Mouse (Mus musculus) layer of hippocampus, adult 9-11 months (tissue): ENCODE measurements at regions not wholly inside any gene's neighbourhood (a gene's known extent, or its start where the extent isn't known, plus 50 kb on each side); places are given as distances from the start of the nearest gene placed in this dataset.

Experiments used
- DNase-seq: peaks from one replicate; pipeline ENCODE4 v3.0.0; 2022

- DNase-seq, result no peak
Measured at GRCm38 (mm10) chr4:93935692-93936091, 600.4 kb upstream of the Tusc1 start.

DNA sequence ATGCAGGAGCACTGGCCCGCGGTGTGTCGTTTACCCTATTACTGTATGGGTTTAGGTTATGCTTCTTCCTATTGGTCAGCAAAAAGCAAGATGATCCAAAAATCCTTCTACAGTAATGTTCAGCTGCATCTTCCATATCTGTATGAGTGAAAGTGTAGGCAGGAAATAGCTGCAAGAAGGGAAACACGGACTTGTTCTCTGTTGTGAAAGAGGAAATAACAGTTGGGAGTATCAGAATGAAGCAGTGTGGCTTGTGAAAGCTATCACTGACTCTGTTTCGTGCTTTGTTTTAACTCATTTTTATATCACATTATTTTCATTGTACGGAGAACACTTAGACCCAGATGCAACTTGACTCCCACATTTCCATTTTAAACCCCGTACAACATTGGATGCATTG lies 591.8 kb upstream of the Tusc1 start:
- no peak for DNase-seq

DNA sequence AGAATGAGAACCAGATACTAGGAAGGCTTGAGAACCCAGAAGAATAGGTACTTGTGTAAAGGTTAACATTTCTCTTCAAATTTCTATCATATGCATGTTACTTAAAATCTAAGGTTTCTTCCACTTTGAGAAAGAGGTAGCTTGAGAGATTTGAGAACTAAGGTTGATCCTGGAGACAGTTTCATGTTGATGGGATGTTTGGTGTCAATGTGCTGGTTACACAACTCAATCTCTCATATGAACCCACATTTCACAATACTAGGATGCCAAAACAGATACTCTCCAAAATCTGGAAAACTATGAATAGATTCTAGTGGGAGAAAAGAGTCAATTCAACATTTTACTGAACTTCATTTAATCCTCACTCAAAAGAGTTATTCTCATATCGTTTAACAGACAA lies 589.1 kb upstream of the Tusc1 start:
- DNase-seq, result no peak

GRCm38 (mm10) chr4:93886631-93887030 lies 551.3 kb upstream of the Tusc1 start:
- peak; percentile 41 for DNase-seq

DNA sequence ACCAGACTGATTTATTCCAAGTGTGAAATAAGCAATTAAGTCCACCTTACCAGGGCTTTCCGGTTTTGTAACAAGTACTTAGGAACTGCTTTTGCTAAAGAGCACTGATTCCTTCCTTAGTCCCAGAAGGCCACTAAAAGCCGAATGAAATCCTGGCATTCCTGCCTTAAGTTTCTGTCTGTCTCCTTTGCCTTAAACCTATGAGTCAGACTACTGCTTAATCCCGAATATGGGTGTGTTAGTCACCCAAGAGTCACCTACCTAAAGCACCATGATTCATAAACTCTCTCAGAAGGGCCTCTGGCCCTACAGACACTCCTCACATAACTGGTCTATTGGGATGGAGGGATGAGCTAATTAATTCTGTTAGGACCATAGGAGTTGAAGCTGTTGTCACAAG lies 546.0 kb upstream of the Tusc1 start:
- DNase-seq, result no peak

DNA sequence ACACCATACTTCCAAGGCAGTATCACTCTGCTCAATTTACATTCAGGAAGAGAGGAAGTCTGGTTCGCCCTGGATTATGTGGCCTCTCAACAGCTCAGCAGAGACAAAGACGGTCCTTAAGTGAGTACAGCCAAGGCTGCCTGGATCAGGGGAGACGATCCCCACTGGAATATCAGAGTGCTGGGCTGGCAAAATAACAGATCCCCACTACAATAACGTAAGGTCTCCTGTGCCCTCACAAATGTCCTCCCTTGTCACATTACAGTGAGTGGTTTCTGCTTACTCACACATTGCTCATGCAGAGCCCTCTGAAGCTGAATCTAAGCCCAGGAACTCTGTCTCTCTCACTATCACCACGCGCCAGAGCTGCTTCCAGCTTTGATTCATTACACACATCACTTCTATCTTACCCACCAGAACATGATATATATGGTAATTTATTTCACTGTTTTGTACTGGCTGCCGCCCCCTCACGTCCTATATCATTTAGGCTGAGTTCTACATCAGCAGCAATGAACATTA lies 544.1 kb upstream of the Tusc1 start:
- peak; percentile 26 for DNase-seq

DNA sequence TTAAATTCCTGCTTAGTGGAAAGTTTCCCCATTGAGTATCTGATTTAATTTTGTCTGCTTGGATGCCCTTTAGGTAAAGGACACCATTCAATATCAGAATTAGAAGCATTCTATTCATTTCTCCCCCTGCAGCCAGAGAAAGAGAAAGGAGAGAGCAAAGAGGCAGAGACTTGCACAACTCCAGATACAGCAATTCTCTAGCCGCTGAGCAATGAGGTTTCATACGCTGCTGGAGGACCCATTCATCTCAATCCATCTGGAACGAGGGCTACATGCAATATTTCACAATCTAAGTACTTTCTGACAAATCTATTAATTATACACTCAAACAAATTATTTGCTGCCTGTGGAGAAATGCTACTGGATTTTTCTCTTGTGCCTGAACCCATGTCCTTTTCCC lies 538.0 kb upstream of the Tusc1 start:
- DNase-seq, result no peak

DNA sequence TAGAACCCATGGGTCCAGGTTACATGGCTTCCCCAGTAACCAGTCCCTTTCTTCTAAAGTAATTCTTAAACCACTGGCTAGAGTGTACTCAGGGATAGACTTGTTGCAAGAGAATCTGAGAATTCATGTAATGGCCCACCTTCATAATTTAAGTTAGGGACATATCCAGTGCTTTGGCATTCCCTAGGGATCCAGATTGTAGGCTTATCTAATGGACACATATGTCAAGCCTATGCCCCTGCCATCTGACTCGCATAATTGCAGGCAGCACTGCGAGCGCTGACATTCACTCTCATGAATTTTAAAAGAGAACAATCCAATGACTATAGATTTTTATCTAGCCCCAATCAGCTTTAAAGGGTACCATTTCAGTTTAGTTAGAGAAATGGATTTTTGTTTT lies 518.1 kb upstream of the Tusc1 start:
- DNase-seq, result no peak

- no peak for DNase-seq
Measured at GRCm38 (mm10) chr4:93849178-93849577, 513.9 kb upstream of the Tusc1 start.

- no peak for DNase-seq
Measured at GRCm38 (mm10) chr4:93830701-93831100, 495.4 kb upstream of the Tusc1 start.

GRCm38 (mm10) chr4:93793104-93793503 lies 457.8 kb upstream of the Tusc1 start:
- no peak for DNase-seq

DNA sequence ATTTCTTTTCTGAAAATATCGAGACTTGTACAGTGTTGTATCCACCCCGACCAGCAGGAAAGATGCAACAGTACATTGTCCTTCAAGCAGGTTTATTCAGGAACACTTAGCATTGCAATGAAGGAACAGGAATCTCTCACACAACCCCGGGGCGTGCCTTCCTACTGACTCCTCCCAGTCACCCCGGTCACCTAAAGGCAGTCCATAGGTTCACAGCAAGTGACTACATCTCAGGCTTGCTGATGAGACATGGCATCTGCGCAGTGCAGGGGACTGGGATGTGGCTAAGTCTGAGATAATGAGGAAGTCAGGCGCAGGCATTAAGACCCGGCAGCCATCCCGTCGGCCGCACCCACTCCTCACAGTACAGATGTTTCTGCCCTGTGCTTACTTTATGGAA lies 454.8 kb upstream of the Tusc1 start:
- DNase-seq, result no peak

DNA sequence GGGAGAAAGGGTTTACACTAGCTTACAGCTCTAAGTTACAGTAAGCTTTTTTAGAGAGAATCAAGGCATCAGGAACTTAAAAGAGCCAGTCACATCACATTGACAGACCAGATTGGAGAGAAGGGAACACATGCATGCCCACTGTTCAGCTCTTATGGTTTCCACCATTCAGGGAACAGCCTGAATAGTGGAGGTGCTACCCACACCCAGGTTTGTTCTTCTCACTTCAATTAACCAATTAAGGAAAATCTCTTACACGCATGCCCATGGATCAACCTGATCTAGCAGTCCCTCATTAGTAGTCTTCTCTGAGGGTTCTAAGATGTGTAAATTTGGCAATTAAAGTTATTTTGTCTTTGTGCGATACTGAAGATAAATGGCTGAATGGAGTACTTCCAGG lies 419.2 kb upstream of the Tusc1 start:
- DNase-seq, result no peak

DNA sequence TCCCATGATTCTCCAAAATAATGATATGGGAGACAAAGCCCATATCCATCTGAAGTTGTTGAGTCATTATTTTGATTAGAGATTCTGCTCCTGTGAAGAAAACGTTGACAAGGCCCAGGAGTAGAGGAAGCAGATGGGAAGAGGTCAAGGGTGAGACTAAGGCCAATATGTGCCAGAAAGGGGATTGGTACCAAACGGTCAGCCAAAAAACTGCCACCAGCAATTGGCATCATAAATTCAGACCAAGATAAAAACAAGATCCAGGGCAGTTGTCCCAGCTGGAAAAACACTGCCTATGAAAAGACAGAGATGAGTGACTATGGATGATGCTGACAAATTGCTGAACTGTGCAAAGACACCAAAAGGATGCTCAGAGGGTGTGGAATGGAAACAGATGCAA lies 411.0 kb upstream of the Tusc1 start:
- no peak for DNase-seq

GRCm38 (mm10) chr4:93713711-93714110 lies 378.4 kb upstream of the Tusc1 start:
- DNase-seq, result no peak

- DNase-seq, result no peak
Measured at GRCm38 (mm10) chr4:93676403-93677039, 341.2 kb upstream of the Tusc1 start.

DNA sequence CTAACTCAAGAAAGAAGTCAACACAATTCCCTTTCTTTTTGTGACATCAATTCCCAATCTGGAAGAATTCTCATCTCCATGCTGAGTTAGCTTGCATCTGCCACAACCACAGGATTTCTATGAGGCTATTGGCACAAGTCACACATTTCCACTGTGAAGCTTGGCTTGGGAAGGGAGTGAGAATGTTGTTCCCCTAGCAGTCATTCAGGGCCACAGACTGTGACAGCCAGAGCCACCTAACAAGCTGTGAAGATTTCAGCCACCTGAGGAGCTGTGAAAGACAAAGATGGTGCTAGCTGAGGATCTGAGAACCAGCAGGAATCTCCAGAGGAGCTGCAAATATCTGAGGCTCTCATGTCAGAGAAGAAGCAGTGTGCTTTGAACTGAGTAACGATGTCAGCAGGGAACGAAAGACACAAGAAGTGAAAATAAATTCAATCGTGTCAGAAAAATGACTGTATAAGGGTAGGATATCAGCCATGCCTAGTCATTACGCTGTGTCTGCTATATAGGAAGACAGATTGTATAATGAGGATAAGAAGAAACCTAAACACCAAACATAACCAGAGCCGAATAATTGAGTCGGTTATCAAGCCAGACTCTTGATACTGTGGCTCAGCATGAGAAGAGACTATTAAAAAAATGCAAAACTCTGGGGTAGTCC lies 340.6 kb upstream of the Tusc1 start:
- DNase-seq, result no peak

GRCm38 (mm10) chr4:93669050-93669449 lies 333.7 kb upstream of the Tusc1 start:
- DNase-seq, result no peak

GRCm38 (mm10) chr4:93664293-93664692 lies 329.0 kb upstream of the Tusc1 start:
- DNase-seq, result no peak

DNA sequence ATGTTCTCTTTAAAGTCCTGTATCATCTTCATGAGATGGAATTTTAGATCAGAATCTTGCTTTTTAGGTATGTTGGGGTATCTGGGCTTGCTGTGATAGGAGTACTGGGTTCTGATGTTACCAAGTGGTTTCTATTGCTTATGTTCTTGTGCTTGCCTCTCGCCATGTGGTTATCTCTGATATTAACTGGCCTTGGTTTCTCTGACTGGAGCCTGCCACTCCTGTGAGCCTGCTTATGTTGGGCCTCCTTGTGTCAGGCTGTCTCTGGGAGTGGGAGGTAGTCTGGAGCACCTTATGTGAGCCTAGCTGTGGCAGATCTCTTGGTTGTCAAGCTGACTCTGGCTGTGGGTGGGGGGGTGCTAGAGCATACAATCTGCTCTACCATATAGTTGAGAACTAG lies 302.9 kb upstream of the Tusc1 start:
- DNase-seq, result no peak

DNA sequence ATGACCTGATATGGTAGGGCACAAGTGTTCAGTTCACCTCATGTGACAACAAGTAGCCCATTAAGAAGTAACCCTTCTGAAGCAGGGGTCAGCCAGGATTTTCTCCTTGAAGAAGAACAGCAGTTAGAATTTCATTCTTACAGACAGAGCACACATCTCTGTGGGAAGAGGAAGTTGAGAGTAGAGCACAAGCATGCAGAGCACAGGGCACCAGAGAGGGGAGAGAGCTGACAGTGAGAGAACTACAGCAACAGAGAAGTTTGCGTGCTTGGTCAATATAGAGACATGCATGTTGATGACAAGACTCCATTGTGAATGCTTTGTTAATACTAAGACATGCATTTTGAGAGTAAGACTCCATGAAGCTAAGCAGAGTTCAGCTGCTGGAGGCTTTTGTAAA lies 263.2 kb upstream of the Tusc1 start:
- no peak for DNase-seq

DNA sequence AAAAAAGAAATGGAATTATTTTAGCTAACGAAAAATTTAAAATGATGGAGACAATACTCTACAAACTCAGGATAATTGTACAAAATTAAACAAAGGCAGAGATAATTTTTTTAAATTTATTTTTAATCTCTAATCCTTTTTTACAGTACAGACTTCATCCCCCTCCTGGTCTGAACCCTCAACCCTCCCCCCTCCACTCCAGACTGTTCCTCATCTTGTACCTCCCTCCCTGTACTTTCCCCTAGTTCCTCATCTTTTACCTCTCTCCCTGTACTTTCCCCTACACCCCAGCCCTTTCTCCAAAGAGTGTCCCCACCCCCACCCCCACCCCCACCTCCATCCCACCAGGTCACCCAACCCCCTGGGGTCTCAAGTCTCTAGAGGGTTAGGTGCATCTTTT lies 249.0 kb upstream of the Tusc1 start:
- no peak for DNase-seq

GRCm38 (mm10) chr4:93583670-93584303 lies 248.5 kb upstream of the Tusc1 start:
- no peak for DNase-seq

DNA sequence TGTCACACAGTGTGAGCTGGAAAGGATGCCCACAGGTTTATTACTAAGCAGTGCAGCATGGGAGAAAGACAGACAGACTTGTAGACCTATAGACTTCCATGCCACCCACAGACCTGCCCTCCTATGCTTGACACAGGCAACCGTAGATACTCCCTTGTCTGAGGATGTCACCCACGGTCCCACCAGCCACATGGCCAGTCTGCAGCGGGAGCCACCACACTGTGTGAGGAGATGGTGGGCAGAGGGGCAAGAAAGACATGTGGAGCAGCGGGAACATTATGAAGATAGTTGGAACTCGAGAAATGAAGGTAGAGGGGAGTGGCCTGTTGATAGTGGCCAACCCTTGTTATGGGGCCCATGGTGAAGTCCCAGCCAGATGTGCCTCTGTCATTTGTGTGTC lies 244.0 kb upstream of the Tusc1 start:
- DNase-seq, result no peak
